Mouse (Mus musculus) liver, adult (tissue): Measurements from ENCODE around the gene Tas2r131.

Source experiments
- GATA4 ChIP-seq: IDR thresholded peaks from 2 replicates; pipeline ENCODE4 v1.6.1; 2014; ENCODE audit warnings: mild to moderate bottlenecking, low read length; ENCODE audit not compliant: insufficient replicate concordance

Gene Tas2r131

GRCm38 (mm10) chr6:132957819-132958218, at the start of gene Tas2r131:
Tas2r131 (minus strand) TSS chr6:132957919.
- TF ChIP-seq GATA4: no peak

GRCm38 (mm10) chr6:132980865-132981264, 23.1 kb upstream of the Tas2r131 start, which contains the start of gene Tas2r109:
Tas2r109 (minus strand) TSS chr6:132980965.
- no peak for TF ChIP-seq GATA4

GRCm38 (mm10) chr6:132950802-132951201, 6.9 kb downstream of the Tas2r131 start, which contains the start of gene Tas2r129:
Tas2r129 (plus strand) TSS chr6:132951102.
- TF ChIP-seq GATA4: no peak

GRCm38 (mm10) chr6:132909351-132909750, 48.4 kb downstream of the Tas2r131 start, which contains the start of gene Tas2r125:
Tas2r125 (plus strand) TSS chr6:132909651.
- no peak for TF ChIP-seq GATA4
